Mouse (Mus musculus): ENCODE data around the gene Pde4a.
"Not testable (repeated sequence)": the region's sequence is repeated elsewhere in the genome, so short reads cannot be mapped to it uniquely, and the experiment has no call there.

Pde4a gene

GRCm38 (mm10) chr9:21245113-21245487 is 79.6 kb downstream of the Pde4a start:
- DNase-seq (ENCODE audit: low spot score): no peak

GRCm38 (mm10) chr9:21246342-21246741 is 80.8 kb downstream of the Pde4a start:
- no peak for DNase-seq (ENCODE audit: low spot score)

GRCm38 (mm10) chr9:21248326-21248725 is 82.8 kb downstream of the Pde4a start, which contains the start of gene S1pr5:
S1pr5 (minus strand) TSS chr9:21248443.
- DNase-seq (ENCODE audit: low spot score): no peak

- no peak for DNase-seq (ENCODE audit: low spot score)
These were observed 84.4 kb downstream of the Pde4a start for GRCm38 (mm10) chr9:21249629-21250508.

DNA sequence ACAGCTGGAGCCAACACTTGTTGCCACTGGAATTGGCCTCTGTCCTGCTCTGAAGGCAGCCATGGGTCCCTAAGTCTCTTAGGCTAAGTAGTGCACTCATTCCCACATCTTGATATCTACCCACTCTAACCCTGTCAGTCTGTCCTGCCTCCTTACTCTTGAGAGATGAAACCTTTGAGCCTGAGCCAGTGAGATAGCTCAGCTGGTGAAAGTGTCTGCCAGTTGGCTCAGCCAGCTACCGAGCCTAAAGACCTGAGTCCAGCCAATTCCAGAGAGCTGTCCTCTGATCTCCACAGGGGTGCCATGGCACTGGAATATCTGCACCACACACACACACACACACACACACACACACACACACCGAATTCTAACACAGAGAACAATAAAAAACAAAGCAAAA is 85.0 kb downstream of the Pde4a start:
- no peak for DNase-seq (ENCODE audit: low spot score)

DNA sequence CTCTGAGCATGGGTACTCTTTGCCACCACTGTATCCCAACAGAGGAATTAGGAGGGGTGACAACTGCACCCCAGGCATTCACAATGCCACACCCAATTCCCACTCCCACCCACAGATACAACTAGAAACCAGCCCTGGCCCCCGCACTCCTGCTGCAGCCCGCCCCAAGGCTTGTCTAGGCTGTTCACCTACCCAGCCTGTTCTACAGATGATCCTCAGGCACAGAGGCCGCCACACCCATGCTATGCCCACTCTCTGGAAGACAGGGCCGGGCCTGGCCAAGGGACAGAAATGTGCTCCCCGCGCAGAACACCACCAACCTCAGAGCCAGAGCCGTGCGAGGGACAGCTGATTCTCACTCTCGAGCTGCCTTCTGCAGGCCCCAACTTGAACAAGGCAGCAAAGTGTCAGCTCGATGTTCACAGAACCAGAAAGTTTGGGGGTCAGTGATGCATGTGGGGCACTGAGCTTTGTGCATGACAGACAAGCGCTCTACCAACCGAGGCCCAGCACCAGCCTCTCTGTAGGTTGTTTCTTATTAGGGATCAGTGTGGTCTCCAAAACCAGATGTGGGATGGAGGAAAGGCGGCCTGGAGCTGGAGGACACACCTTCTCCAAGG is 85.7 kb downstream of the Pde4a start:
- DNase-seq (ENCODE audit: low spot score): no peak

GRCm38 (mm10) chr9:21254690-21255089 is 89.2 kb downstream of the Pde4a start:
- DNase-seq (ENCODE audit: low spot score): no peak

DNA sequence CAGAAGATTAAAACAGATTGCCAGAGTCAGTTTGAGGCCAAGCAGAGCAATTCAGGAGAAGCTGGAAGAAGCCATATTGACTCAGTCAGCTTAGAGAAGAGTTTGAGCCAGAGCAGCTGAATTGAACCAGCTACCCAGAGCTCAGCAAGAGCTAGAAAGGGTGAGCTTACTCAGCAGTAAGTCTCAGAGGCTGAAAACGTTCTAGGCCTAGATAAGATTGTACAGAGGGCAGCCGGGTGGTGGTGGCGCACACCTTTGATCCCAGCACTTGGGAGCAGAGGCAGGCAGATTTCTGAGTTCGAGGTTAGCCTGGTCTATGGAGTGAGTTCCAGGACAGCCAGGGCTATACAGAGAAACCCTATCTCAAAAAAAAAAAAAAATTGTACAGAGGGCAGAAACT is 90.8 kb downstream of the Pde4a start:
- DNase-seq (ENCODE audit: low spot score): not testable (repeated sequence)

- DNase-seq (ENCODE audit: low spot score): no peak
These were observed 95.1 kb downstream of the Pde4a start for GRCm38 (mm10) chr9:21260491-21261040.

DNA sequence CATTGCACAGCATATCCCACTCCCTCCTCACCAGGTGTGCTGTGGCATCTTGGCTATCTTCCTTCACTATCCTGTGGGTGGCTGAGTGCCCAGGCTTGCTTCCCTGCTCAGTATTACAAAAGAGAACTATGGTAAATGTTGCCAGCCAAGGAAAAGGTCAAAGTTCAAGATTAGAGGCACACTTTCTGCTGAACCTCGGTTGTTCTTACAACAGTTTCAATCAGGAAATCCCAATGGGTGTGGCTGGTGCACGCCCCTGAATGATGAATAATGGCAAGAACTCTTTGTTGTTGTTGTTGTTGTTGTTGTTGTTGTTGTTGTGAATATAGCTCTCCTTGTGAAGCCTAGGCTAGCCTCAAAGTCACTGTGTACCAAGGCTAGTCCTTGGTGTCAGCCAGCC is 96.3 kb downstream of the Pde4a start:
- DNase-seq (ENCODE audit: low spot score): no peak
